Mouse (Mus musculus) liver, postnatal 0 days (tissue): Measurements from ENCODE around the gene Flt1.

Experiments
- CTCF ChIP-seq: sonication (generic); IDR thresholded peaks from 2 replicates; pipeline ENCODE4 v1.5.1; 2016; ENCODE audit warnings: antibody characterized with exemption, low read depth
- EP300 ChIP-seq: IDR thresholded peaks from 2 replicates; pipeline ENCODE4 v1.6.1; 2016; ENCODE audit warnings: antibody characterized with exemption, low read depth, mild to moderate bottlenecking

- TF ChIP-seq CTCF (no peak), EP300 (no peak)
These were observed 89.1 kb downstream of the Flt1 start for GRCm38 (mm10) chr5:147636676-147637075.
